Mouse (Mus musculus): Measurements from ENCODE around the gene Olfr341. TPM values are rescaled to one million over a fixed set of nuclear protein-coding genes. Genes with fewer than 3 reads are reported as not detected.

Olfr341 gene
- not detected in 2 replicates for polyA plus RNA-seq (2012; rRNA removed)

DNA sequence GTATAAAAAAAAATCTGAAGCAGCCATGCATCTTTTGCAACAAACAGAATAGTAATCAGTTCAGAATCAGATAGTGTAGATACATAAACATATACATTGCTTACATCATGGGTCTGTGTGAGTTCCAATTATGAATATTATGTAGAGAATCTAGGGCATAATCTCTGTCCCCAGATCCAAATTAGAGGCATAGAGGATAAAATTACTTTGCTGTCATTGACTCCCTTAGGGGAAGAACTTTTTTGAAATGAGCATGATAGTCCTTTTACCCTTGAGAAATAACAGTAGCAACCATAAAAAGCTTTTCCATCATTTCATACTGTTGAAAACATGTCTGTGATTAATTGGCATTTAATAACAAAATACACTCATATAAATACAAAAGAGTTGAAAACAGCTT, at the start of gene Olfr341:
TSS of gene Olfr341 (minus strand) at position 101 of the 400 bp plus-strand sequence.
- DNase-seq (ENCODE audit: low read depth), result no peak
- no peak for TF ChIP-seq CTCF (IDR thresholded peaks at IDR 0.05; ENCODE audit: borderline replicate concordance, extremely low read depth, insufficient read depth, insufficient read length)
- no peak for TF ChIP-seq POLR2A (IDR thresholded peaks at IDR 0.05; ENCODE audit: borderline replicate concordance, extremely low read depth, insufficient read depth, insufficient read length, poor library complexity, severe bottlenecking)

DNA sequence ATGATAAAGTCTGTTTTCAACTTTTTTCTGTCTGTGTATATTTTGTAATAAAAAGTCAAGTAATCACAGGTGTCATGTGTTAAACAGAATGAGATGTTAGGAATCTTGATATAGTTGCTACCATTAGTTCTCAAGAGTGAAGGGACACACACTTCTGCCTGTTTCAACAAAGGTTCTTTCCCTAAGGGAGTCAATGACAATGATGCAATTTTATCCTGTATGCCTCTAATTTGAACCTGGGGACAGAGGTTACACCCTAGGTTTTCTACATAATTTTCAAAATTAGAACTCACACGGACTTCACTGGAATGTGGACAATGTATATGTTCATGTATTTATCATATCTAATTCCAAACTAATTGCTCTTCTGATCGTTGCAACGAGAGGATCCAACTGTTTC, 42.4 kb upstream of the Olfr341 start, which contains the start of gene Olfr342:
TSS of gene Olfr342 (plus strand) at position 301 of the 400 bp plus-strand sequence.
- DNase-seq (ENCODE audit: low read depth), result no peak
- TF ChIP-seq POLR2A (IDR thresholded peaks at IDR 0.05; ENCODE audit: borderline replicate concordance, extremely low read depth, insufficient read depth, insufficient read length, poor library complexity, severe bottlenecking) (no peak), CTCF (IDR thresholded peaks at IDR 0.05; ENCODE audit: borderline replicate concordance, extremely low read depth, insufficient read depth, insufficient read length) (no peak)

DNA sequence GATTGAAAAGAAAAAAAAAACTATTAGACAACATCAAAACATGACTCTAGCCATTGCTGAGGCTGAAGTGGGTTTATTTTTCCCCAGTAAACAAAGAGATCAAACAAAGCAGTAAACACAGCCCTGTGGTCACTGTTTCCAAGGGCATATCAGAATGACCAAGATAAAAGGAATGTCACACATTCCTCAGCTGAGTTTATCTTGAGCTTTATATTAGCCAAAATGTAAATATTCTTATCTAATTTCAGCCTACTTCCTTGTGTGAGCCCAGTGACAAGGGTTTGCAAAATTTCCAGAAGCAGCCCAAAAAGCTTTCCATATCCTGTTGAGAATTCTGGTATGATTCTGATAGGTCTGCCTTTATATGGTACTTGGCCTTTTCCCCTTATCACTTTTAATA, 8.6 kb downstream of the Olfr341 start:
- TF ChIP-seq CTCF (IDR thresholded peaks at IDR 0.05; ENCODE audit: borderline replicate concordance, extremely low read depth, insufficient read depth, insufficient read length) (no peak), POLR2A (IDR thresholded peaks at IDR 0.05; ENCODE audit: borderline replicate concordance, extremely low read depth, insufficient read depth, insufficient read length, poor library complexity, severe bottlenecking) (no peak)
- DNase-seq (ENCODE audit: low read depth), result no peak

DNA sequence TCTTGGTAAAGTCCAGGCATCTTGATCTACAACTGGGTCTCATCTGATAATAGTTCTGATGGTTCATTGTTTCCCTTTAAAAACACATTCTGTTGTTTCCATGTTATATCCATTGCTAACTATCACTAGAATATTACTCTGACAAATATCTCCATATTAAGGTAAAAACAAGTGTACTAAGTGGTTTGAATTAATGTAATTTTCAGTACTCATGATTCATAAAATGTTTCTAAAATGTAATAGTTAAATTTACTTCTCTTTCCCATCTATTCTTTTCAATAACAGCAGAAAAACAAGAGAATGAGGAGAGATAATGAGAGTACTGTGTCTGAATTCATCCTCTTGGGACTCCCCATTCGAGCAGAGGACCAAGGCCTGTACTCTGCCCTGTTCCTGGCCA, 30.0 kb downstream of the Olfr341 start, which contains the start of gene Olfr340:
TSS of gene Olfr340 (plus strand) at position 301 of the 400 bp plus-strand sequence.
- TF ChIP-seq CTCF (IDR thresholded peaks at IDR 0.05; ENCODE audit: borderline replicate concordance, extremely low read depth, insufficient read depth, insufficient read length), result no peak
- TF ChIP-seq POLR2A (IDR thresholded peaks at IDR 0.05; ENCODE audit: borderline replicate concordance, extremely low read depth, insufficient read depth, insufficient read length, poor library complexity, severe bottlenecking), result no peak
- DNase-seq (ENCODE audit: low read depth), result no peak

Other genes with a start within 250 kb of the Olfr341 start
- 0.01 TPM in 1 of 2 replicates, not detected in the other for gene Olfr338, start 108.9 kb downstream of the Olfr341 start, polyA plus RNA-seq (2012; rRNA removed)
- not detected in 2 replicates for gene Olfr339, start 63.5 kb downstream of the Olfr341 start, polyA plus RNA-seq (2012; rRNA removed)
- gene Olfr340, start 29.9 kb downstream of the Olfr341 start, polyA plus RNA-seq (2012; rRNA removed), result not detected in 2 replicates
- gene Olfr342, start 42.5 kb upstream of the Olfr341 start, polyA plus RNA-seq (2012; rRNA removed), result not detected in 2 replicates
- not detected in 2 replicates for gene Olfr344, start 84.2 kb upstream of the Olfr341 start, polyA plus RNA-seq (2012; rRNA removed)
- gene Olfr345, start 157.6 kb upstream of the Olfr341 start, polyA plus RNA-seq (2012; rRNA removed), result not detected in 2 replicates
- gene Olfr346, start 203.3 kb upstream of the Olfr341 start, polyA plus RNA-seq (2012; rRNA removed), result not detected in 2 replicates
- not detected in 2 replicates for gene Olfr347, start 249.4 kb upstream of the Olfr341 start, polyA plus RNA-seq (2012; rRNA removed)

Data from brain, embryonic 14.5 days (tissue).